Mouse (Mus musculus): ENCODE data around the gene Zfp146. TPM values are rescaled to one million over a fixed set of nuclear protein-coding genes. Genes with fewer than 3 reads are reported as not detected.
"Not testable (repeated sequence)": the region's sequence is repeated elsewhere in the genome, so short reads cannot be mapped to it uniquely, and the experiment has no call there.

Zfp146 gene
- 10 to 100 TPM; 23.2 to 33.8 (median 28.1) TPM for total RNA-seq (2022)

DNA sequence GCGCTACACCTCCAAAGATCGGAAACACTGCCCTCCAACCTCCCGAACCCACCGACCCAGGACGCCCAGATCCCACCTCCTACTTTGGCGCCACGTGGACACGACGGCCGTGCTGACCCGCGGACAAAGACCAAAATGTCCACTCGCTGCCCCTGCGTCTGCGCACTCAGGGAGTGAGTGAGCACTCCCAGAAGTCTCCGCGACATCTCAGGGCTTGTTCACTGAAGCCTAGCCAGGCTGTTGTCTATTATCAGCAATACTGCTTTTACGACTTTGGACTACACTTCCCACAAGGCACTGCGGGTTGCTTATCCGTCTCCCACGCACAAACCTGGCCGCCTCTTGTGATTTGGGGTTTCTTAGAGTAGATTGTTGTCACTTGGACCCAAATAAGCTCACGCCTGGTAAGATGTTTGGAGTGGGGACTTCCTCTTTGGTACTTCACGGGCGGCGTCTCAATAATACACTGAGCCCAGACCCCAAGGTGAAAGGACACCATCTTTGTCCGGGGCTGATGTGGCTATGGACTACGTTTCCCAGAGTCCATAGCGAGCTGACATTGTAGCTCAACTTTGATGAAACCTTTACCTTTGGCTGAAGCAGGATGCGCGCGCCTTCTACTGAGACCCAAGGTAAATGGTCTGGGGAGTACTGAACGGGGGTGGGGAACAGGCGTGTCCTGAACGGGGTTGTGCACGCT is at the start of gene Zfp146:
Gene Zfp146, minus strand, starts transcription at position 168 of the 700 bp plus-strand sequence.
- DNase-seq (ENCODE audit: low spot score): peak; percentile 97

DNA sequence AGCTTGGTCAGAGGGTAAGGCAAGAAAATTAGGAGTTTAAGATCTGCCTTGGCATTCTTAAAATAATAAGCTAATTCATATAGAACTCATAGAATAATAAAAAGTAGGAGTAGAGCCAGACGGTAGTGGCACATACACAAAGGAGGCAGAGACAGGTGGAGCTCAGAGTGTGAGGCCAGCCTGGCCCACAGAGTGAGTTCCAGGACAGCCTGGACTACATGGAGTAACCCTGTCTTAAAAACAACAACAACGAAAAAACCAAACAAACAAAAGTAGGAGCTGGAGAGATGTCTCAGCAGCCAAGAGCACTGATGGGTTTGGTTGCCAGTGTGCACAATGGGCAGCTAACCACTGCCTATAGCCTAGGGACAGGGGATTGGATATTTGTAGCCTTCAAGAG is 47.7 kb upstream of the Zfp146 start:
- no peak for DNase-seq (ENCODE audit: low spot score)

DNA sequence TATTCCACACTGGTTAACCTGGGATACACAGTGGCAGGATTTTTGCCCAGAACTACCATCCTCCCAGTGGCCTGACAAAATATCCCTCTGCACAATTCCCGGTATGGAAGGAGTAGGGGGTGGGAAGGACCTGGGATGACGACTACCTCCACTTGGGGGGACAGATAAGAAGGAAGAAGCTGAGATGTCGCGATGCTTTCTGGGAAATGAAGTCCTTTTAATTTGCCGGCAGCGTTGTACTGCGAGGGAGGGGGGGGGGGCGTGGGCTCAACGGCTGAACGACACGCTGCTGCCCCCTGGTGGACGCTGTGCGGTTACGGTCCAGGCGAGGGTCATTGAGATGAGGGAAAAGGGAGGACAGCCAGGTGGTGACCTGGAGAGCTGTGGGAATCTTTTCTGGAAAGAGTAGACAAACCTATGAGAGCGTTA is 47.2 kb upstream of the Zfp146 start:
- peak; percentile 76 for DNase-seq (ENCODE audit: low spot score)

GRCm38 (mm10) chr7:30215875-30216274 is 46.3 kb upstream of the Zfp146 start:
- no peak for DNase-seq (ENCODE audit: low spot score)

GRCm38 (mm10) chr7:30213881-30214280 is 44.3 kb upstream of the Zfp146 start:
- DNase-seq (ENCODE audit: low spot score): no peak

GRCm38 (mm10) chr7:30211025-30211424 is 41.5 kb upstream of the Zfp146 start:
- no peak for DNase-seq (ENCODE audit: low spot score)

DNA sequence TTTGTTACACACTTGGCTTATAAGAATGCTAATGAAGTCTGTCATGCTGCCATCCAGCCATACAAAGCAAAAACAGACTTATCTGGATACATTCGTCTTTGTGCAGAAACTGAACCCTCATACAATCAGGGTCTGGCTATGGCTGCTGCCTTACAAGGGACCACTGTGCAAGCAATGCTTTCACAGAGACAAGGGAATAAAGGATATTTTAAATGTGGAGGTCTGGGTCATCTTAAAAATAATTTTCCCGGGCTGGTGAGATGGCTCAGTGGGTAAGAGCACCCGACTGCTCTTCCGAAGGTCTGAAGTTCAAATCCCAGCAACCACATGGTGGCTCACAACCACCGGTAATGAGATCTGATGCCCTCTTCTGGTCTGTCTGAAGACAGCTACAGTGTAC is 36.8 kb upstream of the Zfp146 start:
- not testable (repeated sequence) for DNase-seq (ENCODE audit: low spot score)

DNA sequence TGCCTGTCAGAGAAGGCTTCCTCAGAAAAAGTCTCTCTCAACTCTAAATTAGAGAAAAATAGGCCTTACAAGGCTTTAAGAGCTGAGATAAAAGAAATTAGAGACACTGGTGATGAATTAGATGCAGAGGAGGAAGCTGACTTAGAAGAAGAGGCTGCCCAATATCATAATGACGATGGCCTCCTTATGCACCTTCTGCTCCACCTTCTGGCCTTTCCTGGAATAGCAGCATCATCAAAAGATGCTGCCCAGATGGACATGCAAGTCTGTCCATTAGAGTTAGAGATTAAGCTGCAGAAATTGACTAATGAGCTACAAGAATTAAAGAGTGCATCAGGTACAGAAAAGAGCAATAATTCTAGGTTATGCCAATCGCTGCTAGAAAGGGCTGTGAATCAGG is 35.8 kb upstream of the Zfp146 start:
- DNase-seq (ENCODE audit: low spot score): peak; percentile 76

DNA sequence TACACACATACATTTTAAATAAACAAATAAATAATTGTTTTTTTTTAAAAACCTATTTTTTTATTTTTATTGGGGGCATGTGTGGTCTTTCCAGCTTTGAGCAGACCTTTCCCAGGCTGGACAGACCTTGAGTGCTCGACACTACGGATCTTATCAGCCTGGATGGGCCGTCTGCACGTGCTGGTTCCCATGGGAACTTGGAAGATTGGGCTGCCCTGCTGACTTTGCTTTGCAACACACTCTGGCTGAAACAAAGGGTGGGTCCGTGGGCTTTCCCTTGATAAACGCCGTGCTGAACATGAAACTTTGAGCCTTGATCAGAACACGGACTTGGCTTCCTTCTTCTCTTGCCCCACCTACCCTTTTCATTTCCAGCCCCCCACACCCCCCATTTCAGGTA is 34.8 kb upstream of the Zfp146 start:
- DNase-seq (ENCODE audit: low spot score): no peak

- peak; percentile 79 for DNase-seq (ENCODE audit: low spot score)
Observed at GRCm38 (mm10) chr7:30202895-30203690, 33.5 kb upstream of the Zfp146 start.

- not testable (repeated sequence) for DNase-seq (ENCODE audit: low spot score)
Observed at GRCm38 (mm10) chr7:30200661-30201060, 31.1 kb upstream of the Zfp146 start.

- no peak for DNase-seq (ENCODE audit: low spot score)
Observed at GRCm38 (mm10) chr7:30200200-30200599, 30.6 kb upstream of the Zfp146 start.

GRCm38 (mm10) chr7:30199498-30200139 is 30.1 kb upstream of the Zfp146 start:
- DNase-seq (ENCODE audit: low spot score): no peak

- peak; percentile 74 for DNase-seq (ENCODE audit: low spot score)
Observed at GRCm38 (mm10) chr7:30198481-30198971, 29.0 kb upstream of the Zfp146 start, which contains the start of gene Capns1. Capns1 (minus strand) TSS chr7:30198811.

DNA sequence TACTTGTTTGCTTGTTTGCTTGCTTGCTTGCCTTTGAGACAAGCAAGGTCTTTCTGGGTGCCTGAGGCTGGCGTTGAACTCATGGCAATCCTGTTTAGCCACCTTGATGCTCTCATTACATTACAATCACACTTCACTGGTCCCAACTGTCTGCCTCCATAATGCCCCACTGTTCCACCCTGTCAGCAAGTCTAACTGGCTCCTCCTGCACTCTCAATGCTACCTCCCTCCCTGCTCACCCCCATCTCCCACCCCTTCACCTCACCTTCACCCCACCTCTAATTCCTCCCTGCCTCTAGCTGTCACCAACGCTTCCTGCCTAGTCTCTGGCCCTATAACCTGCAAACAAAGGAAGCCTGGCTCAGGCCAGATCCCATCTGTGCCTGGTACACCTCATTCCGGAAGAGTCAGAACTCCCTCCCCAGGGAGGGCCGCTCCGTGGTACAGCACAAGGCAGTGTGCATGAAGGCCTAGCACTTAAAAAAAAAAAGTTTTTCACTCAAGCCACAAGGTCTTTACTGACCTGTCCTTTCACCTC is 28.1 kb upstream of the Zfp146 start:
- no peak for DNase-seq (ENCODE audit: low spot score)

DNA sequence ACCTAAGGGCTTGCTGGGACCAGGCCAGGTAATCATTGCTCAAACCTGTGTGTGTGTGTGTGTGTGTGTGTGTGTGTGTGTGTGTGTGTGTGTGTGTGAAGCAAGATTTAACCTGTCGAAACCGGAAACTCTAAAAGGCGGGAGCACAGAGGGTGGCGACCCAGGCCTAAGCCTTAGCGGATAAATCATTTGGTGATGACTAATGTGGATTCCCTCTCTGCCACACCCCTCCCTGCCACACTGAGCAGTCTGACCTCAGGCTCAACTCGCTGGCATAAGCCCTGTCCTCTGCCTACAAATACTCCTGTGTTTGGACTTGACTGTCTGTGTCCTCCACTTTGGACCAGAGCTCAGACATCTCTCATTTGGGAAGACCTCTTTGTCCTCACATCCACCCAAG is 26.6 kb upstream of the Zfp146 start:
- no peak for DNase-seq (ENCODE audit: low spot score)

- no peak for DNase-seq (ENCODE audit: low spot score)
Observed at GRCm38 (mm10) chr7:30195461-30195860, 25.9 kb upstream of the Zfp146 start.

DNA sequence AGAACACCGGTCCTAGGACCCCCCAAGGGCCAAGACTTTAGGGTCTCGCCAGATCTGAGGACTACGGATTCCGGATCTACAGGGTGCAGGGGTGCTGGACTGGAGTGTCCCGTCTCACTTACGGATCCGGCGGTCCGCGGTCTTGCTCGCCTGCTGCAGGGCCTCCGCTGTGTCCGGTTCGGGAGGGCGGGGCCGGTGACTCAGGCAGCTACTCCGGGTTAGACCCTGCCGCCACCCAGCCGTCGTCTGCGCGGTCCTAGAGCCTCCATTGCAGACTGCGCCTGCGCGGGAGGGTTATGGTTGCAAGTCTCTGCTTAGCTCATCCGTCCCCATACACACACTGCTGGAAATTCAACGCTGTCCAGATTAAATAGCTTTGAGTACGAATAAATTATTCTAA is 25.3 kb upstream of the Zfp146 start:
- peak; percentile 94 for DNase-seq (ENCODE audit: low spot score)

DNA sequence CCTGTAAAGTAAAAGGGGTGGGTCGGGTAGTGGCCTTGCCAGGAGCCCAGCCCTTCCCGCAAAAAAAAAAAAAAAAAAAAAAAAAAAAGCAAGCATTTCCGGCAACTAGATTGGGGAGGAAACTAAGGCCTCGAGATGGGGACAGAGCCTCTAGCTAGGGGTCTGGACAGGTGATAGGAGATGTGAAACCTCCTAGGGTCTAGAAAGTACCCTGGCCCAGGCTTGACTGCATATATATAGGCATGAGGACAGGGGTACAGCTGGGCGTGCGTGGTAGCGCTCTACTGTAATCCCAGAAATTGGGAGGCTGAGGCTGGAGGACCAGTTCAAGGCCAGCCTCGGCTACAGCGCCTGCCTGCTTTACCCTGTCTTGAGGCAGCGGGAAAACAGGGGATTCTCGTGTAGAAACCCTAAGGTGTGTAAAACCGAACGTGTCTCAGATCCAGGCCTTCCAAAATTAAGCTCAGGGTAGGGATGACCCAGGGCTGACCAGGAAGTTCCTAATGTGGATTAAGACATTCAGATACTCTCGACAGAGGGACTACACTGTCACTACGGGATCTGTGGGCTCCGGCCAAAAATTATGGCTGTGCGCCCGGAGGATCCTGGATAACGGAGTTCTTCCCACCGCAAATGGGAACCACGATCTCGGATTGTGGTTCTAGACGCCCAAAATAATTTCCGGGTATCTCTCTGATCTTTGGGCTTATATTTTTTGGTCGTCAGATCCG is 24.7 kb upstream of the Zfp146 start:
- DNase-seq (ENCODE audit: low spot score): peak; percentile 58

GRCm38 (mm10) chr7:30193581-30194100 is 24.1 kb upstream of the Zfp146 start:
- DNase-seq (ENCODE audit: low spot score): peak; percentile 84

GRCm38 (mm10) chr7:30193013-30193412 is 23.5 kb upstream of the Zfp146 start:
- DNase-seq (ENCODE audit: low spot score): no peak
